Mouse (Mus musculus) gastrocnemius, adult 2 months (tissue): Measurements from ENCODE around the gene Dab2ip. TPM values are rescaled to one million over a fixed set of nuclear protein-coding genes. Genes with fewer than 3 reads are reported as not detected.

Source experiments
- DNase-seq: peaks from one replicate; pipeline ENCODE4 v3.0.0; 2022
- H3K27ac ChIP-seq: fragments of 200-600 bp; 2 replicates; pipeline ENCODE4 v1.8.1; 2022; ENCODE audit warnings: mild to moderate bottlenecking
- H3K4me3 ChIP-seq: fragments of 200-600 bp; 2 replicates; pipeline ENCODE4 v1.8.1; 2022; ENCODE audit warnings: mild to moderate bottlenecking, moderate library complexity
- CTCF ChIP-seq: fragments of 200-600 bp; IDR thresholded peaks from 2 replicates; pipeline ENCODE4 v1.8.1; 2022; ENCODE audit warnings: antibody characterized with exemption, mild to moderate bottlenecking, moderate library complexity
- intact Hi-C: fragments of 180-260 bp; cut with DNase I; formaldehyde crosslinking; loops from one replicate; pipeline ENCODE4 v1.15.1; 2025
- total RNA-seq, 2 experiments: library from RNA; stranded (reverse); gene quantifications; 2 replicates each; pipeline ENCODE4 v1.2.3; 2021

Dab2ip gene
- total RNA-seq, 2 experiments from 2014 or later, result 38.2 to 52.0 TPM

DNA sequence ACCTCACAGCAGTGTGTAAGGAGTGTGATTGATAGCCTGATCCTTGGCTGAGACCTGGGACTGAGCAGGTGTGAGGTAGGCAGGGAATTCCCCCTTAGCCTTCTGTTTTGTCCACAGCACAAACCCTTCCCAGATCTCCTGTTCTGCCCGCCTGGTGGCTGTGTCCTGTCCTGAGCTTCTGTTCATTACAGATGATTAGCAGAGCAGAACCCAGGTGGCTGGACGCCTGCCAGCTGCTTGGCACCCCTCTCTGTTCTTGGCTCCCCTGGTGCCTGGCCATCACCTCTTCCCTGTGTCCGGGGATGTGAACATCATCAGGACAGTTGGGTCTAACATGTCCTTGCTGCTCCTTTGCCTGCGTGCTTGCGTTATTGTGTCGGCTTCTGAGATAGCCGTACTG lies 165.6 kb downstream of the Dab2ip start:
- intact Hi-C loops, result loop anchor here (5.0 kb wide), 2 partner anchors 181 to 184 kb away; no protein-coding TSS in a partner anchor
- H3K27ac ChIP-seq, result no peak overlapping the region
- DNase-seq, result no peak
- H3K4me3 ChIP-seq, result no peak overlapping the region
- no peak for TF ChIP-seq CTCF

DNA sequence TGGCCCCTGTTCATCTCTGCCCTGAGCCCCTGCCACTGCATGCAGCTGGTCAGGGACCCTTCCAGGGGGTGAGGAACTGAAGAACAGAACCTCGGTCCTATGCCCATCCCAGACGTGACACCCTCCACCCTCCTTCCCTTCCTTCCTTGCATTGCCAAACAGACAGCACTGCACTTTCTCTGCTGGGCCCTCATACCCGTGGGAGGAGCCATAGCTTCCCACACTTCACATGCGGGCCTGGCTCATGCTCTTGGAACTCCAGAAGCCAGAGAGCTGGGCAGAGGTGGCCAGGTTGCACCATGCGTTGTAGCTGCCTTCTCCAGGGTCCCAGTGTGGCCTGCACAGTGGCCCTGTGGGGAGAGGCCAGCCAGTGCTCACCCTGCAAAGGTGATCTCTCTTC lies 170.6 kb downstream of the Dab2ip start:
- Histone ChIP-seq H3K4me3 (no peak overlapping the region), H3K27ac (peak overlapping the region; percentile 38)
- no peak for DNase-seq
- intact Hi-C loops, result no loop called here
- TF ChIP-seq CTCF, result no peak

DNA sequence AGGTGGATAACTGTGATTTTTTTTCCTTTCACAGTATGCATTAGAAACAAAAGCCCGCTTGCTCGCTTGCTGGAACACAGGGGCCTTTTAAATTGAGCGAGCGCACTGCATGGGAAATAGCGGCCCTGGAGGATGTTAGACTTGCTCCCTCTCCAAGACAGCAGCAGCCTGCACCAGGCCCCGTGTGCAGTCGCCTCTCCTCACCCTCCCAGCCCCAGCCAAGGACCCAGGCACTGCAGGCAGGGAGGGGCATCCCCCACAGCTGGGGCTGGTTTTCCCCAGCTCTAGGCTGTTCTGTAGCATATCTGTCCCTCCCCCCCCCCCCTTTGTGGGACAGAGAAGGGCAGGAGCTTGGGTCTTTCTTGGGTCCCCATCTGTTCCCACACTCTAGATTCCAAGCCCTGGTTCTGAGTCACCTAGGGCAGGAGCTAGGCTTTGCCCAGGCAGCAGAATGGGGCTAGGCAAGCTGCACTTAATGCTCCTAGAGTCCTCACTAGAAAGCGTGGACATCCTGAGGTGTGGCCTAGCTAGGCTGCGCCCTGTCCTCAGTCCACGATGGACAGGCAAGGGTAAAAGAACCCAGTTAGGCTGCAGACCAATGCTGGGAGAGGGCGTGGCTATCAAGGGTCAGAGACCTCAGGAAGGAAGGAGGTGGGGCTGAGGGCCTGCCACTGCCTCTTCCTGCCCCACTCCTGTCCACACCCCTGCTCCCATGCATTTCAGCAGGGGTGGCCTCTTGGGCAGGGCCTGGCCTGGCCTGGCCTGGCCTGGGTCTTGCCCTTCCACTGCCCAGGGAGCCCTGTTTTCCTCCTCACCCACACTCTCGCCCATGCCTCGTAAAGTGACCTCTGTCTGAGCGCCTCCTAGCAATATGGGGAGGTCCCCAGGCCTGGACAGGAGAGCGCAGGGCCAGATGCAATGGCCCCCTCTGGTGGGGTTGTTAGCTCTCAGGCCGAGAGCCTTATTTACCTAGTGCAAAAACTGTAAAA lies 171.3 kb downstream of the Dab2ip start:
- Histone ChIP-seq H3K27ac (peak overlapping the region; percentile 38), H3K4me3 (no peak overlapping the region; the same call in 1 of the 2 replicates)
- intact Hi-C loops, result loop anchor here (5.0 kb wide), 1 partner anchor 173 kb away; no protein-coding TSS in a partner anchor
- peak; percentile 69 for DNase-seq
- TF ChIP-seq CTCF, result peak; percentile 66

DNA sequence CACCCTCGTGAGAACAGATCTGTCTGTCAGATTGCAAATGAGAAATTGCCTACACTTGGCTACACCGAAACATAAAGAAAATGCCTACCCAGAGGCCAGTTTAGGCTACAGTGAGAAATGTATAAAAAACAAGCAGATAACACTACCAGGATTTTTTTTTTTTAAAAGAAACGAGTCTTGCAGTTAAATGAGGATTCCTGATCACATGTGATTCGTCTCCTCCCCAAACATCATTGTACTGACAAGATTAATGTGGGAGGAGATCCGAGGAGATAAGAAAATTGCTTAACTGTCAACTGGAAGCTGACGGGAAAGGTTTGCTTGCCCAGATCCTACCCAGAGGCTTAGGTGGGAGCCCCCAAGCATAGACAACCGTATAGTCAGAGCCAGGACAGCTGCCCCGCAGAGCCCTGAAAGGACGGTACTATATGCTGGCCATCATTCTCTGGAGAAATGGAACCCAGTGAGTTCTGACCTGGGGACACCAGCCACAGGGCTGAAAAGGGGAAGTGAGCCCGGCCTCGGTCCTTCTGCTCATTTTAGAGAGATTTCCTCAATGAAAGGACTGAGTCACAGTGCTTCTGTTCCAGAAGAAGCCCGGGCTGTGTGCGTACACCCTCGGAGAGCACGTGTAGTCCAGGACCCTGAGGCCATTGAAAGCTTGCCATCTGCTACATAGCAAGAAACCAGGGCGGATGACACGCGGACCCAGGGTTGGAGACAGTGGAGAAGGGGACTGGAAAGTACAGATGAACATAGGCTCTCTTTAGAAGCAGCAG lies 173.8 kb downstream of the Dab2ip start:
- TF ChIP-seq CTCF, result no peak
- Histone ChIP-seq H3K27ac (no peak overlapping the region), H3K4me3 (no peak overlapping the region)
- intact Hi-C loops, result loop anchor here (5.0 kb wide), 1 partner anchor 170 kb away; no protein-coding TSS in a partner anchor
- no peak for DNase-seq

DNA sequence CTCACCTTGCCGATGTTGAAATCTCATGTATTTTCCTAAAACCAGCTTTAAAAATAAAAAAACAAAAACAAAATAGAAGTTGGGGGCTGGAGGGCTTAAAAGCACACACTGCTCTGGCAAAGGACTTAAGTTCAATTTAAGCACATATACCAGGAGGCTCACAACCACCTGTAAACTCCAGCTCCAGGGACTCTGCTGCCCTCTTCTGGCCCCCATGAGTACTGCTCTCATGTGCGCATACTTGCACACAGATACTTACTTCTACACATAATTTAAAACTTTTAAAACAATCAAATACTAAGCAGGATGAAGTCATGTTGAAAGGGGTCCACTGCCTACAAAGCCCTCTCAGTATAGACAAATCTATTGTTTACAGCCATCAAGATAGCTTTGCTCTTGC lies 176.9 kb downstream of the Dab2ip start:
- no peak for DNase-seq
- Histone ChIP-seq H3K4me3 (no peak overlapping the region), H3K27ac (no peak overlapping the region)
- intact Hi-C loops, result loop anchor here (2.0 to 5.0 kb wide), 2 partner anchors 84 to 157 kb away; no protein-coding TSS in a partner anchor
- TF ChIP-seq CTCF, result peak; percentile 64

DNA sequence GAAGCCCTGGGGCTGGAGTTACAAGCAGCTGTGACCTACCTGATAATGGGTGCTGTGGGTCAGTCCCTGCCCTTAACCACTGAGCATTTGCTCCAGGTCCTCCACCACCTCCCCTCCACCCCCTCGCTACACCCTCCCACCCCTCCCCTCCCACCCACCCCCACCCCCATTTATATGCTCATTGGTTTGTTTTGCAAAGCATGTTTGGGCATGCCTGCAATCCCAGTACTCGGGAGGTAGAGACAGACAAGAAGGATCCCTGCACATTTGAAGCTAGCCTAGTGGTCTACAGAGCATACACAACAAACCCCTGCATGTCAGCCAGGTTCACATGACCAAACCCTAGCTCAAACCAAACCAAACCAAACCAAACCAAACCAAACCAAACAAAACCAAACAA lies 178.0 kb downstream of the Dab2ip start:
- H3K27ac ChIP-seq, result no peak overlapping the region
- H3K4me3 ChIP-seq, result no peak overlapping the region
- intact Hi-C loops, result loop anchor here (5.0 kb wide), 1 partner anchor 156 kb away; no protein-coding TSS in a partner anchor
- TF ChIP-seq CTCF, result no peak
- DNase-seq, result no peak

DNA sequence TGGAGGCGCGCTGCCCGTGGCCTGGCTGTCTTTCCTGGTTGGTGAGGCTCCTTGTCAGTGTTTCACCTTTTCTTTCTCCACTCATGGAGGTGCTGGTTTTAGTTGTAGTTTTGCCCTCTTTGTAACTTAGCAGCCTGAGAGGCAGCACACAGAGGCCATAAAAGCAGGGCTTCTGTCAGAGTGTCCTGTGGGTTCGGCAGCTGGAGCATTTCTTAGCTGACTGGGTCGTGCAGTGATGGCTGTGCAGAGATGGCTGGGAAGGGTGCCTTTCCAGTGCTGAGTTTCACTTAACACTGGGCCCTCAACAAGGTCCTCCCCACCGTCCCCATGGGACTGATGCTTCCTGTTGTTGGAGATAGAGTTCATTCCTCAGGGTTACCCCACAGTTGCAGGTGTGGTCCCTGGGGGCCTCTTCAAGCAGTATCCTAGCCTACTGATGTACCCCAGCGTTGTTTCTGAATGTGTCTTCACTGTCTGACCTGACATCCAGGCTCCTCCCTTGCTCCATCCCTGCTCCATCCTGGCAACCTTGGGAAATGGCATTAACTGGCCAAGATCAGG lies 179.5 kb downstream of the Dab2ip start:
- no peak overlapping the region for H3K4me3 ChIP-seq
- intact Hi-C loops, result loop anchor here (5.0 kb wide), 1 partner anchor 155 kb away; no protein-coding TSS in a partner anchor
- H3K27ac ChIP-seq, result no peak overlapping the region
- no peak for DNase-seq
- no peak for TF ChIP-seq CTCF

DNA sequence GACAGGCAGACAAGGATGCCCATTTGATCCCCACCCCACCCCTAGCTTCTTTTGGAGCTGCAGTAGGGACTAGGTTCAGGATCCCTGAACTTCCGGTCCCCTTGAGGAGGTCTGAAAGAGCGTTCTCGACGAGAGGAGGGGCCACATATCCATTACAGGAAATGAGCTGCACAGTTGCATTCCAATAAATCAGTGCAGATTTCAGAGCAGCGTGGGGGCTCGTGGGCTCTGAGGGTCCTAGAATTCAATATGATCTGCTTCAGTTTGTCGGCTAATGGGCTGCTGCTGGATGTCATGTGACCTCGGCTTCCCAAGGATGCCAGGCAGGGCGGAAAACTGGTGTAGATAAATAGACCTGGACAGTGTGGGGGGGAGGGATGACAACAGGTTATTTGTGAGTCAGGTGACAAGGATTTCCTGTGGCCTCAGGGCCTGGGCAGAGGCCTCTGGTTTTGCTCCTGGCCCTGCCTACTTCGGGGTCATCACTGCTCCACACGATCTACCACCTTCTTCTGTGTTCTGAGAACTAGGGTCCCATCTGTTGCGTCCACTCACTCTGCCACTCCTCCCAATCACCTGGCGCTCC lies 181.7 kb downstream of the Dab2ip start:
- Histone ChIP-seq H3K27ac (no peak overlapping the region), H3K4me3 (no peak overlapping the region)
- no peak for TF ChIP-seq CTCF
- intact Hi-C loops, result loop anchor here (5.0 kb wide), 1 partner anchor 153 kb away; no protein-coding TSS in a partner anchor
- DNase-seq, result no peak

DNA sequence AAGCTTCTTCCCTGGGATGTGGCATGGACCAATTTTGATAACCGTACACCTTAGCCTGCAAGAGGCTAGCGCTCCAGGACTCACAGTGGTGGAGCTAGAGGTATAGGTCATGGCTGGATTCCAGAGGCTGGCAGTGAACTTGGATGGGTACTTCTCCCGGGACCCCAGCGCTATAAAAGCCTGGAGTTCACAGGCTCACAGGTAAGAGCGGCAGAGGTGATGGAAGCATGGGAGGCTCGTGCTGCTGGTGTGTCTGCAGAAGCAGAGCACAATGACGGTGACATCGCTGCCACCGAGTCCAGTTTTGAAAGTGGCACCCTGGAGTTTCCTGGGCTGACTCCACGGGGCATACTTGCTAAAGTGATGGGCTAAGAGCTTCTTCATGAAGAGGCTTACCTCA lies 187.8 kb downstream of the Dab2ip start:
- intact Hi-C loops, result no loop called here
- TF ChIP-seq CTCF, result no peak
- H3K4me3 ChIP-seq, result no peak overlapping the region
- no peak overlapping the region for H3K27ac ChIP-seq
- DNase-seq, result no peak

DNA sequence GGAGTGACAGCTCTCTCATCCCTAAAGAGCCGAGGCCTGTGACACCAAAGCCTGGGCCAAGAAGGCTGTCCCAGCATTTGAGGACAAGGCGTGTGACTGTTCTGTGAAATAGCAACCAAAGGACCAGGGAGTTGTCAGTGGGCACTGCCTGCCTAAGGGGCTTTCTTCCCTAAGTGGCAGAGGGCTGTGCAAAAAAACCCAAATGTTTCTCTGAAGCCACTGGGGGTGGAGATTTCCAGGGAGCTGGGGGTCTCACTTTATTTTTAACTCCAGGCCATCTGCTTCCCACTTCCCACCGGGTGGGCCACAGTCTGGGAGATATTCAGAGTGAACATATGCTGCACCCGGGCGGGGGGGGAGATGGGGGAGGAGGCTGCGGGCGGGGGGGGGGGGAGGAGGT lies 188.6 kb downstream of the Dab2ip start:
- Histone ChIP-seq H3K27ac (no peak overlapping the region), H3K4me3 (no peak overlapping the region)
- no peak for TF ChIP-seq CTCF
- intact Hi-C loops, result no loop called here
- DNase-seq, result no peak

DNA sequence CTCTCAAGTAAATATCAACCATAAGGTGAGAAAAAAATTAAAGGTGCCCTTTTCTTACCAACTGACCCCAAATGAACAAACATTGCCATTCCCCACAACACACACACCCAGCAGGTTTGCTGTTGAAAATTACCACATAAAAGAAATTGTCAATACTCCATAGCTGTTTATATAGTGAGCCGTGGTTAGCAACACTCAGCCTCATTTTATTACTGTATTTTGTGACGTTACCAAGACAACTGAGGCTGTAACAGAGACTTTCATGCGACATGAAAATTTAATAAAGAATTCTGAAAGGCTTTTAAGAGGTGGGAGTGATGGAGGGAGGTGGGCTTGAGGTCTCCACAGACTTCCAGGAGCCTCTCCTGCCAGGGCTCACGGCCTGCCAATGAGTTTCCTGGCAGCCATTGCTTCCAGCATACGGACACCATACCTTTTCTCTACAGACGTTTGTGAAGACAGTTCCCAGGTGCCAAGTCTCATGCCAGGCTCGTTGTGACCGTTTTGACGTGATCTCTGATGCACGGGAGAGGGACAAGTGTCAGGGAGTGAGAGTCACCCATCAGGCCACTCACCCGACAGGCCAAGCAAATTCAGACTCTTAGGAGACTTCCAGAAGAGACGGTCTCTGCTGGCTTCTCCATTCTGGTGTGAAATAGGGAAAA lies 189.4 kb downstream of the Dab2ip start:
- Histone ChIP-seq H3K27ac (no peak overlapping the region), H3K4me3 (no peak overlapping the region)
- intact Hi-C loops, result no loop called here
- no peak for TF ChIP-seq CTCF
- no peak for DNase-seq
